Mouse (Mus musculus): Measurements from ENCODE around the gene Cul4a.

Gene Cul4a

GRCm38 (mm10) chr8:13180911-13181690 is 75.7 kb downstream of the Cul4a start:
- DNase-seq = no peak

GRCm38 (mm10) chr8:13181691-13181976 is 76.2 kb downstream of the Cul4a start:
- no peak for DNase-seq

- no peak for DNase-seq
These were observed 81.4 kb downstream of the Cul4a start for GRCm38 (mm10) chr8:13186819-13187218.

- DNase-seq = no peak
These were observed 81.8 kb downstream of the Cul4a start for GRCm38 (mm10) chr8:13187229-13187628.

- no peak for DNase-seq
These were observed 82.2 kb downstream of the Cul4a start for GRCm38 (mm10) chr8:13187638-13188037.

- DNase-seq = no peak
These were observed 82.7 kb downstream of the Cul4a start for GRCm38 (mm10) chr8:13188052-13188555.

GRCm38 (mm10) chr8:13188857-13189256 is 83.4 kb downstream of the Cul4a start:
- DNase-seq = no peak

- no peak for DNase-seq
These were observed 84.8 kb downstream of the Cul4a start for GRCm38 (mm10) chr8:13190235-13190634.

GRCm38 (mm10) chr8:13194818-13195217 is 89.4 kb downstream of the Cul4a start:
- DNase-seq = no peak

GRCm38 (mm10) chr8:13197493-13197892 is 92.1 kb downstream of the Cul4a start:
- no peak for DNase-seq

Data from cerebellum, postnatal 36 days (tissue).